Mouse (Mus musculus) midbrain, embryonic 10.5 days (tissue): ENCODE measurements around the gene Myrf. TPM values are rescaled to one million over a fixed set of nuclear protein-coding genes. Genes with fewer than 3 reads are reported as not detected.

Experiments
- DNase-seq: peaks from one replicate; pipeline ENCODE4 v3.0.0-alpha.2; 2017; ENCODE audit warnings: low spot score
- H3K27ac ChIP-seq: fragments of 300-500 bp; sonication (generic); replicated peaks from 2 replicates; pipeline ENCODE4 v1.5.1; 2016; ENCODE audit warnings: mild to moderate bottlenecking
- H3K27me3 ChIP-seq: fragments of 300-500 bp; sonication (generic); 2 replicates; pipeline ENCODE4 v1.6.1; 2016; ENCODE audit warnings: low read depth, mild to moderate bottlenecking; ENCODE audit not compliant: poor library complexity, severe bottlenecking
- H3K36me3 ChIP-seq: fragments of 300-500 bp; sonication (generic); 2 replicates; pipeline ENCODE4 v1.6.1; 2016; ENCODE audit warnings: mild to moderate bottlenecking, moderate library complexity
- H3K4me1 ChIP-seq: fragments of 300-500 bp; sonication (generic); 2 replicates; pipeline ENCODE4 v1.6.1; 2016
- H3K4me3 ChIP-seq: fragments of 300-500 bp; sonication (generic); 2 replicates; pipeline ENCODE4 v1.5.1; 2016; ENCODE audit warnings: mild to moderate bottlenecking, moderate library complexity
- H3K9me3 ChIP-seq: fragments of 300-500 bp; sonication (generic); replicated peaks from 2 replicates; pipeline ENCODE4 v1.6.1; 2016; ENCODE audit warnings: mild to moderate bottlenecking
- WGBS: fragments of 180-500 bp; shearing (Covaris S2); methylation state at CpG from one replicate; pipeline ENCODE4 v1.1.7; 2016; 5-methylcytosine and 5-hydroxymethylcytosine counted together
- polyA plus RNA-seq: library from polyadenylated mRNA; unstranded; fragments of >200 nt; fragmentation: Nextera tagmentation; extraction: Ambion mirVana; gene quantifications from 2 replicates; pipeline ENCODE4 v1.2.1, GENCODE M21; 2016

Myrf gene
- polyA plus RNA-seq, 1 experiment from 2014 or later = 2.2 TPM

- 82% methylated on average over 6 of the region's 6 CpGs for whole genome bisulfite sequencing
- no peak for DNase-seq
- Histone ChIP-seq H3K4me1 (peaks cover 33% of the 10 kb centered on the region), H3K27ac (peak overlapping the region; percentile 49; the same call in 1 of the 2 replicates), H3K36me3 (no peaks in the 10 kb centered on the region), H3K4me3 (no peak overlapping the region), H3K27me3 (no peaks in the 10 kb centered on the region), H3K9me3 (no peaks in the 10 kb centered on the region)
These were observed 21.0 kb downstream of the Myrf start for GRCm38 (mm10) chr19:10219593-10219992.

GRCm38 (mm10) chr19:10219108-10219507 is 21.4 kb downstream of the Myrf start:
- no peak overlapping the region for H3K4me3 ChIP-seq
- peaks cover 28% of the 10 kb centered on the region for H3K4me1 ChIP-seq
- H3K27me3 ChIP-seq = no peaks in the 10 kb centered on the region
- H3K36me3 ChIP-seq = no peaks in the 10 kb centered on the region
- 58% methylated on average over 3 of the region's 3 CpGs for WGBS
- DNase-seq = peak; percentile 46
- no peaks in the 10 kb centered on the region for H3K9me3 ChIP-seq
- H3K27ac ChIP-seq = 0 out of 2 replicates have a peak overlapping the region, but pooled peaks have one; percentile 49

GRCm38 (mm10) chr19:10216101-10216500 is 24.4 kb downstream of the Myrf start:
- DNase-seq = no peak
- H3K4me1 ChIP-seq = peaks cover 9% of the 10 kb centered on the region
- no peaks in the 10 kb centered on the region for H3K9me3 ChIP-seq
- WGBS = 80% methylated on average over 8 of the region's 8 CpGs
- H3K27ac ChIP-seq = no peak overlapping the region
- H3K4me3 ChIP-seq = no peak overlapping the region
- H3K36me3 ChIP-seq = peaks cover 27% of the 10 kb centered on the region
- H3K27me3 ChIP-seq = no peaks in the 10 kb centered on the region

- Histone ChIP-seq H3K9me3 (no peaks in the 10 kb centered on the region), H3K27ac (no peak overlapping the region), H3K4me1 (peaks cover 5% of the 10 kb centered on the region; the same call in 1 of the 2 replicates), H3K4me3 (no peak overlapping the region), H3K36me3 (peaks cover 48% of the 10 kb centered on the region), H3K27me3 (no peaks in the 10 kb centered on the region)
- 96% methylated on average over 10 of the region's 10 CpGs for WGBS
- no peak for DNase-seq
These were observed 26.6 kb downstream of the Myrf start for GRCm38 (mm10) chr19:10213796-10214471.

GRCm38 (mm10) chr19:10210885-10211284 is 29.7 kb downstream of the Myrf start:
- WGBS = 88% methylated on average over 4 of the region's 4 CpGs
- Histone ChIP-seq H3K4me1 (no peaks in the 10 kb centered on the region), H3K4me3 (no peak overlapping the region), H3K9me3 (no peaks in the 10 kb centered on the region), H3K27ac (no peak overlapping the region), H3K27me3 (no peaks in the 10 kb centered on the region), H3K36me3 (peaks cover 79% of the 10 kb centered on the region)
- DNase-seq = no peak

- peaks cover 10% of the 10 kb centered on the region for H3K4me1 ChIP-seq
- peaks cover 81% of the 10 kb centered on the region for H3K36me3 ChIP-seq
- WGBS = 87% methylated on average over 3 of the region's 3 CpGs
- H3K9me3 ChIP-seq = no peaks in the 10 kb centered on the region
- no peak for DNase-seq
- H3K27me3 ChIP-seq = no peaks in the 10 kb centered on the region
- H3K27ac ChIP-seq = no peak overlapping the region
- H3K4me3 ChIP-seq = no peak overlapping the region
These were observed 31.7 kb downstream of the Myrf start for GRCm38 (mm10) chr19:10208851-10209250.

- H3K27me3 ChIP-seq = no peaks in the 10 kb centered on the region
- H3K4me1 ChIP-seq = peaks cover 24% of the 10 kb centered on the region
- WGBS = 77% methylated on average over 6 of the region's 6 CpGs
- peaks cover 67% of the 10 kb centered on the region for H3K36me3 ChIP-seq
- H3K4me3 ChIP-seq = peak overlapping the region; percentile 90
- no peak overlapping the region for H3K27ac ChIP-seq
- DNase-seq = no peak
- no peaks in the 10 kb centered on the region for H3K9me3 ChIP-seq
These were observed 35.5 kb downstream of the Myrf start for GRCm38 (mm10) chr19:10205051-10205450.

- DNase-seq = peak; percentile 33
- H3K4me3 ChIP-seq = peak overlapping the region; percentile 90
- 3% methylated on average over 5 of the region's 5 CpGs for WGBS
These were observed 35.9 kb downstream of the Myrf start for GRCm38 (mm10) chr19:10204616-10205001.

GRCm38 (mm10) chr19:10203848-10204615 is 36.5 kb downstream of the Myrf start, which contains the start of the genes Tmem258 and Fen1:
TSS of gene Tmem258 (plus strand) at chr19:10204014.
TSS of gene Fen1 (minus strand) at chr19:10204169.
- H3K4me1 ChIP-seq = peaks cover 24% of the 10 kb centered on the region
- WGBS = under 1% methylated on average over 40 of the region's 40 CpGs
- H3K27me3 ChIP-seq = no peaks in the 10 kb centered on the region
- peaks cover 67% of the 10 kb centered on the region for H3K36me3 ChIP-seq
- H3K4me3 ChIP-seq = peak within 1 kb of the TSS; percentile 90
- no peaks in the 10 kb centered on the region for H3K9me3 ChIP-seq
- H3K27ac ChIP-seq = peak within 1 kb of the TSS; percentile 97
- DNase-seq = peak; percentile 92

More at GRCm38 (mm10) chr19:10204616-10205001, 35.9 kb downstream of the Myrf start:
- H3K27ac ChIP-seq = peak overlapping the region; percentile 97
- no peaks in the 10 kb centered on the region for H3K27me3 ChIP-seq
- peaks cover 24% of the 10 kb centered on the region for H3K4me1 ChIP-seq
- no peaks in the 10 kb centered on the region for H3K9me3 ChIP-seq
- H3K36me3 ChIP-seq = peaks cover 67% of the 10 kb centered on the region

- no peaks in the 10 kb centered on the region for H3K27me3 ChIP-seq
- peak overlapping the region; percentile 90 for H3K4me3 ChIP-seq
- WGBS = 4% methylated on average over 23 of the region's 23 CpGs
- peaks cover 24% of the 10 kb centered on the region for H3K4me1 ChIP-seq
- peak overlapping the region; percentile 97 for H3K27ac ChIP-seq
- peaks cover 67% of the 10 kb centered on the region for H3K36me3 ChIP-seq
- no peaks in the 10 kb centered on the region for H3K9me3 ChIP-seq
- no peak for DNase-seq
These were observed 37.3 kb downstream of the Myrf start for GRCm38 (mm10) chr19:10203146-10203847.

- H3K27ac ChIP-seq = 0 out of 2 replicates have a peak overlapping the region, but pooled peaks have one; percentile 33
- H3K36me3 ChIP-seq = peaks cover 84% of the 10 kb centered on the region
- H3K4me3 ChIP-seq = 0 out of 2 replicates have a peak overlapping the region, but pooled peaks have one; percentile 4
- peaks cover 13% of the 10 kb centered on the region for H3K4me1 ChIP-seq
- peak; percentile 82 for DNase-seq
- no peaks in the 10 kb centered on the region for H3K9me3 ChIP-seq
- 31% methylated on average over 3 of the region's 3 CpGs for WGBS
- H3K27me3 ChIP-seq = no peaks in the 10 kb centered on the region
These were observed 41.8 kb downstream of the Myrf start for GRCm38 (mm10) chr19:10198723-10199122.

- H3K9me3 ChIP-seq = no peaks in the 10 kb centered on the region
- H3K36me3 ChIP-seq = peaks cover 88% of the 10 kb centered on the region
- no peaks in the 10 kb centered on the region for H3K27me3 ChIP-seq
- WGBS = 81% methylated on average over 2 of the region's 2 CpGs
- H3K4me3 ChIP-seq = no peak overlapping the region
- H3K4me1 ChIP-seq = peaks cover 12% of the 10 kb centered on the region
- DNase-seq = no peak
- H3K27ac ChIP-seq = 0 out of 2 replicates have a peak overlapping the region, but pooled peaks have one; percentile 33
These were observed 42.3 kb downstream of the Myrf start for GRCm38 (mm10) chr19:10198286-10198685.
